Mouse (Mus musculus) forebrain, embryonic 11.5 days (tissue): Measurements from ENCODE around the gene Tbx1. TPM values are rescaled to one million over a fixed set of nuclear protein-coding genes. Genes with fewer than 3 reads are reported as not detected.

ENCODE experiments used
- ATAC-seq: fragments of 200-750 bp; cut with Nextera tagmentation; replicated peaks from 2 replicates; pipeline ENCODE4 v1.8.0; 2017; ENCODE audit warnings: moderate TSS enrichment; ENCODE audit not compliant: low FRiP score
- DNase-seq: peaks from one replicate; pipeline ENCODE4 v3.0.0-alpha.2; 2017; ENCODE audit warnings: low spot score
- H3K27ac ChIP-seq: fragments of 300-500 bp; sonication (generic); 2 replicates; pipeline ENCODE4 v1.5.1; 2014; ENCODE audit warnings: low read depth, low read length
- H3K27me3 ChIP-seq: fragments of 300-500 bp; sonication (generic); 2 replicates; pipeline ENCODE4 v1.6.1; 2014; ENCODE audit warnings: mild to moderate bottlenecking, low read length, mixed read lengths; ENCODE audit not compliant: control insufficient read depth, insufficient read depth
- H3K36me3 ChIP-seq: fragments of 300-500 bp; sonication (generic); 2 replicates; pipeline ENCODE4 v1.6.1; 2014; ENCODE audit warnings: mild to moderate bottlenecking, low read length, moderate library complexity, mixed read lengths; ENCODE audit not compliant: control insufficient read depth, insufficient read depth
- H3K4me1 ChIP-seq: fragments of 300-500 bp; sonication (generic); replicated peaks from 2 replicates; pipeline ENCODE4 v1.6.1; 2014; ENCODE audit warnings: low read length, mixed read lengths; ENCODE audit not compliant: control insufficient read depth, insufficient read depth
- H3K4me2 ChIP-seq: fragments of 300-500 bp; sonication (generic); 2 replicates; pipeline ENCODE4 v1.6.1; 2014; ENCODE audit warnings: low read depth, mild to moderate bottlenecking, low read length, moderate library complexity, mixed read lengths; ENCODE audit not compliant: severe bottlenecking
- H3K4me3 ChIP-seq: fragments of 300-500 bp; sonication (generic); 2 replicates; pipeline ENCODE4 v1.5.1; 2014; ENCODE audit warnings: low read depth, low read length
- H3K9ac ChIP-seq: fragments of 300-500 bp; sonication (generic); 2 replicates; pipeline ENCODE4 v1.6.1; 2014; ENCODE audit warnings: low read length
- H3K9me3 ChIP-seq: fragments of 300-500 bp; sonication (generic); 2 replicates; pipeline ENCODE4 v1.6.1; 2016; ENCODE audit warnings: low read length, mixed read lengths; ENCODE audit not compliant: control insufficient read depth
- WGBS: fragments of 180-500 bp; shearing (Covaris S2); extraction: QIAGEN DNeasy Blood & Tissue Kit; methylation state at CpG from one replicate; pipeline ENCODE4 v1.1.7; 2014; 5-methylcytosine and 5-hydroxymethylcytosine counted together
- polyA plus RNA-seq: library from polyadenylated mRNA; unstranded; fragments of >200 nt; fragmentation: Nextera tagmentation; extraction: Ambion mirVana; gene quantifications from 2 replicates; pipeline ENCODE4 v1.2.1, GENCODE M21; 2014

Tbx1 gene
- polyA plus RNA-seq, 1 experiment from 2014 or later, result 0.83 TPM

- no peak overlapping the region for H3K27ac ChIP-seq
- H3K9me3 ChIP-seq, result no peaks in the 10 kb centered on the region
- no peaks in the 10 kb centered on the region; the same call in 1 of the 2 replicates for H3K36me3 ChIP-seq
- H3K27me3 ChIP-seq, result peaks cover 81% of the 10 kb centered on the region
- no peak overlapping the region for H3K4me3 ChIP-seq
- no peak for DNase-seq
- H3K4me2 ChIP-seq, result no peak overlapping the region
- WGBS, result 32% methylated on average over 14 of the region's 14 CpGs
- ATAC-seq, result no peak
- H3K9ac ChIP-seq, result no peak overlapping the region
- H3K4me1 ChIP-seq, result peaks cover 20% of the 10 kb centered on the region
Measured at GRCm38 (mm10) chr16:18625097-18625496, 34.6 kb upstream of the Tbx1 start.

- ATAC-seq, result no peak
- H3K4me1 ChIP-seq, result peaks cover 20% of the 10 kb centered on the region
- H3K9ac ChIP-seq, result no peak overlapping the region
- H3K27me3 ChIP-seq, result peaks cover 85% of the 10 kb centered on the region
- no peak overlapping the region for H3K4me2 ChIP-seq
- no peak overlapping the region for H3K27ac ChIP-seq
- H3K36me3 ChIP-seq, result no peaks in the 10 kb centered on the region; the same call in 1 of the 2 replicates
- WGBS, result 16% methylated on average over 15 of the region's 15 CpGs
- H3K9me3 ChIP-seq, result no peaks in the 10 kb centered on the region
- no peak overlapping the region for H3K4me3 ChIP-seq
- no peak for DNase-seq
Measured at GRCm38 (mm10) chr16:18624641-18625040, 34.2 kb upstream of the Tbx1 start.

- Histone ChIP-seq H3K36me3 (no peaks in the 10 kb centered on the region; the same call in 1 of the 2 replicates), H3K4me2 (no peak overlapping the region), H3K4me3 (no peak overlapping the region), H3K27ac (no peak overlapping the region), H3K9me3 (no peaks in the 10 kb centered on the region), H3K4me1 (peaks cover 20% of the 10 kb centered on the region), H3K27me3 (peaks cover 92% of the 10 kb centered on the region), H3K9ac (no peak overlapping the region)
- DNase-seq (no peak), ATAC-seq (no peak)
- 22% methylated on average over 15 of the region's 15 CpGs for WGBS
Measured at GRCm38 (mm10) chr16:18623751-18624540, 33.5 kb upstream of the Tbx1 start.

- no peak for DNase-seq
- Histone ChIP-seq H3K36me3 (no peaks in the 10 kb centered on the region; the same call in 1 of the 2 replicates), H3K9me3 (no peaks in the 10 kb centered on the region), H3K27ac (no peak overlapping the region), H3K4me3 (no peak overlapping the region), H3K27me3 (peaks cover 97% of the 10 kb centered on the region), H3K4me1 (peaks cover 20% of the 10 kb centered on the region), H3K4me2 (no peak overlapping the region), H3K9ac (no peak overlapping the region)
- WGBS, result 20% methylated on average over 29 of the region's 29 CpGs
- no peak for ATAC-seq
Measured at GRCm38 (mm10) chr16:18622916-18623750, 32.7 kb upstream of the Tbx1 start.

GRCm38 (mm10) chr16:18622019-18622418, 31.5 kb upstream of the Tbx1 start, which contains the start of gene Gp1bb:
Gene Gp1bb (minus strand): TSS chr16:18622403.
- Histone ChIP-seq H3K9ac (no peak within 1 kb of the TSS), H3K9me3 (no peaks in the 10 kb centered on the region), H3K36me3 (no peaks in the 10 kb centered on the region; the same call in 1 of the 2 replicates), H3K4me1 (peaks cover 20% of the 10 kb centered on the region), H3K4me3 (peak within 1 kb of the TSS; percentile 37), H3K27ac (no peak within 1 kb of the TSS), H3K4me2 (peak within 1 kb of the TSS; percentile 70), H3K27me3 (peaks cover 88% of the 10 kb centered on the region)
- DNase-seq, result peak; percentile 61
- 2% methylated on average over 17 of the region's 17 CpGs for WGBS
- ATAC-seq, result no peak

- Histone ChIP-seq H3K36me3 (no peaks in the 10 kb centered on the region; the same call in 1 of the 2 replicates), H3K9me3 (no peaks in the 10 kb centered on the region), H3K4me2 (peak overlapping the region; percentile 70), H3K27ac (no peak overlapping the region), H3K4me1 (peaks cover 20% of the 10 kb centered on the region), H3K4me3 (peak overlapping the region; percentile 37), H3K27me3 (peaks cover 87% of the 10 kb centered on the region), H3K9ac (no peak overlapping the region)
- ATAC-seq (no peak), DNase-seq (peak; percentile 64)
- WGBS, result under 1% methylated on average over 33 of the region's 38 CpGs
Measured at GRCm38 (mm10) chr16:18621362-18622001, 31.0 kb upstream of the Tbx1 start.

- peak overlapping the region; percentile 16; the same call in 1 of the 2 replicates for H3K9ac ChIP-seq
- H3K36me3 ChIP-seq, result no peaks in the 10 kb centered on the region; the same call in 1 of the 2 replicates
- no peak overlapping the region for H3K27ac ChIP-seq
- peak overlapping the region; percentile 70 for H3K4me2 ChIP-seq
- ATAC-seq (no peak), DNase-seq (peak; percentile 67)
- peaks cover 82% of the 10 kb centered on the region for H3K27me3 ChIP-seq
- WGBS, result under 1% methylated on average over 73 of the region's 74 CpGs
- peak overlapping the region; percentile 37 for H3K4me3 ChIP-seq
- H3K4me1 ChIP-seq, result peaks cover 14% of the 10 kb centered on the region
- no peaks in the 10 kb centered on the region for H3K9me3 ChIP-seq
Measured at GRCm38 (mm10) chr16:18620601-18621361, 30.3 kb upstream of the Tbx1 start.
